Comparison of ENCODE assay signal across 10 mouse cellular contexts in genomic region chr3:58330186-58330585, GRCm38 (mm10).
DNase-seq lines count a peak whose midpoint lies in the region; ATAC-seq and TF ChIP-seq lines count a peak whose summit lies in the region.
"Had no signal": no experiment of that assay in that cellular context is flagged by ENCODE, and none has a peak within 500 bp of the region (broad histone marks: within the 10 kb centered on the region; RNA-seq: fewer than 3 reads in every experiment).

No protein-coding gene starts in this region.

- DNase-seq in frontal cortex, postnatal 25 days (ENCODE audit: low spot score in 2 of 2): no peak
- DNase-seq in adrenal gland, adult 8-10 months: peak; percentile 31
- peak; percentile 9 to 39 for DNase-seq in frontal cortex, postnatal 36 days (ENCODE audit: low spot score in 2 of 2)
- DNase-seq in kidney, adult 9 months: peak; percentile 27
- DNase-seq in lung, postnatal 0 days (ENCODE audit: low spot score): peak; percentile 68
- DNase-seq in spleen, adult 18-20 months: no peak

- no peaks in the 10 kb centered on the region for H3K4me1 ChIP-seq in lung, postnatal 0 days (ENCODE audit: insufficient read depth, low read depth, low read length)
- no peaks in the 10 kb centered on the region for H3K4me1 ChIP-seq in neural tube, embryonic 15.5 days

- no peak for TF ChIP-seq CTCF in lung, postnatal 0 days (IDR thresholded peaks at IDR 0.05)

- no peaks in the 10 kb centered on the region for H3K36me3 ChIP-seq in lung, postnatal 0 days (ENCODE audit: insufficient read depth, low read length)
- H3K36me3 ChIP-seq in neural tube, embryonic 15.5 days: no peaks in the 10 kb centered on the region

- no peaks in the 10 kb centered on the region for H3K27me3 ChIP-seq in lung, postnatal 0 days (replicated peaks; ENCODE audit: insufficient read depth, low read length)
- no peaks in the 10 kb centered on the region for H3K27me3 ChIP-seq in neural tube, embryonic 15.5 days (replicated peaks)
- H3K27me3 ChIP-seq: CH12.LX had no signal

- no peak overlapping the region for H3K27ac ChIP-seq in lung, postnatal 0 days (ENCODE audit: low read length)
- H3K27ac ChIP-seq in neural tube, embryonic 15.5 days (replicated peaks): no peak overlapping the region
- H3K27ac ChIP-seq: macrophage had no signal

- WGBS in lung, postnatal 0 days: 35% methylated on average over 2 of the region's 2 CpGs
- 88% methylated on average over 2 of the region's 2 CpGs for WGBS in neural tube, embryonic 15.5 days

- ATAC-seq in frontal cortex, adult (ENCODE audit: low TSS enrichment): peak; percentile 62
- ATAC-seq in lung, postnatal 0 days: peak; percentile 94
- no peak for ATAC-seq in neural tube, embryonic 15.5 days (ENCODE audit: low FRiP score)

- no peak overlapping the region for H3K4me3 ChIP-seq in lung, postnatal 0 days (ENCODE audit: low read depth, low read length)
- H3K4me3 ChIP-seq in neural tube, embryonic 15.5 days (replicated peaks): no peak overlapping the region

- H3K9ac ChIP-seq in lung, postnatal 0 days (replicated peaks; ENCODE audit: low read depth): no peak overlapping the region
- no peak overlapping the region for H3K9ac ChIP-seq in neural tube, embryonic 15.5 days (replicated peaks)

- peak; percentile 39 for TF ChIP-seq EP300 in lung, postnatal 0 days (IDR thresholded peaks at IDR 0.05)

- H3K4me2 ChIP-seq in lung, postnatal 0 days (replicated peaks; ENCODE audit: low read depth, low read length): no peak overlapping the region
- H3K4me2 ChIP-seq in neural tube, embryonic 15.5 days: no peak overlapping the region

- no peaks in the 10 kb centered on the region for H3K9me3 ChIP-seq in lung, postnatal 0 days (ENCODE audit: low read length)
- no peaks in the 10 kb centered on the region for H3K9me3 ChIP-seq in neural tube, embryonic 15.5 days (replicated peaks)

Comparison
In these comparisons a context has a peak if more than half of its experiments do, and no peak if none do; other contexts are left out.
1. DNase-seq: peak in adrenal gland, adult 8-10 months (single experiment), frontal cortex, postnatal 36 days (2 of 2), kidney, adult 9 months (single experiment) and lung, postnatal 0 days (single experiment); none in frontal cortex, postnatal 25 days (0 of 2) and spleen, adult 18-20 months (0 of 2).